Mouse (Mus musculus) intestine, postnatal 0 days (tissue): ENCODE measurements at regions not wholly inside any gene's neighbourhood (a gene's known extent, or its start where the extent isn't known, plus 50 kb on each side); places are given as distances from the start of the nearest gene placed in this dataset.

Source experiments
- ATAC-seq: fragments of 200-750 bp; cut with Nextera tagmentation; 2 replicates; pipeline ENCODE4 v1.8.0; 2017; ENCODE audit warnings: mild to moderate bottlenecking, moderate TSS enrichment, moderate library complexity
- H3K27ac ChIP-seq: fragments of 300-500 bp; sonication (generic); 2 replicates; pipeline ENCODE4 v1.5.1; 2014; ENCODE audit warnings: mild to moderate bottlenecking, low read depth, low read length, moderate library complexity
- H3K27me3 ChIP-seq: fragments of 300-500 bp; sonication (generic); replicated peaks from 2 replicates; pipeline ENCODE4 v1.6.1; 2014; ENCODE audit warnings: low read length, mixed read lengths; ENCODE audit not compliant: control insufficient read depth, insufficient read depth
- H3K36me3 ChIP-seq: fragments of 300-500 bp; sonication (generic); 2 replicates; pipeline ENCODE4 v1.6.1; 2014; ENCODE audit warnings: mild to moderate bottlenecking, moderate library complexity; ENCODE audit not compliant: control insufficient read depth, insufficient read depth
- H3K4me1 ChIP-seq: fragments of 300-500 bp; sonication (generic); replicated peaks from 2 replicates; pipeline ENCODE4 v1.6.1; 2014; ENCODE audit warnings: antibody characterized with exemption, low read length, mixed read lengths; ENCODE audit not compliant: control insufficient read depth, insufficient read depth
- H3K4me2 ChIP-seq: fragments of 300-500 bp; sonication (generic); replicated peaks from 2 replicates; pipeline ENCODE4 v1.6.1; 2014; ENCODE audit warnings: low read depth, mild to moderate bottlenecking, moderate library complexity
- H3K4me3 ChIP-seq: fragments of 300-500 bp; sonication (generic); 2 replicates; pipeline ENCODE4 v1.5.1; 2014; ENCODE audit warnings: low read depth, low read length
- H3K9ac ChIP-seq: fragments of 300-500 bp; sonication (generic); 2 replicates; pipeline ENCODE4 v1.6.1; 2014; ENCODE audit warnings: mild to moderate bottlenecking, low read depth, low read length
- H3K9me3 ChIP-seq: fragments of 300-500 bp; sonication (generic); 2 replicates; pipeline ENCODE4 v1.6.1; 2016; ENCODE audit warnings: mixed run types; ENCODE audit not compliant: control insufficient read depth
- CTCF ChIP-seq: sonication (generic); IDR thresholded peaks from 2 replicates; pipeline ENCODE4 v1.5.1; 2016; ENCODE audit warnings: low read depth, mild to moderate bottlenecking, control low read depth, antibody characterized with exemption, moderate library complexity
- WGBS: fragments of 180-500 bp; shearing (Covaris S2); extraction: QIAGEN DNeasy Blood & Tissue Kit; methylation state at CpG from one replicate; pipeline ENCODE4 v1.1.7; 2014; 5-methylcytosine and 5-hydroxymethylcytosine counted together

DNA sequence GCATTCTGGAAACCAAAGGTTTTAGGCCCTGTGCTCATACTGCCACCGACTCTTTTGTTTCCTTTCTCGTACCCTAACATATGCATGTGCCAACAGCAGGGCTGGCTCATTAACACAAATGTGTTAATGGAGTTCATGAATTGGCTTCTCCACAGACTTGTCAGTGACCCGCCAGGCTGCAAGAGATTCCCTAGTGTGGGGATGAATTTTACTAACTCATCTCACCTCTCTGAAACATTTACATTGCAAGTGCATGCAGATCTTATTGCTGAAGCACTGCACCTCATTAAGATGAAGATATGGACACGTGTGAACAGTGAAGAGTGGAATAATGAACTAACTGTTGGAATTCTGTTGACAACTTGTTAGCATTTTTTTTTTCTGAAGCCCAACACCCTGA lies 762.2 kb downstream of the Pla2g4a start:
- no peak overlapping the region for H3K4me3 ChIP-seq
- WGBS = 66% methylated on average over 4 of the region's 4 CpGs
- no peak for TF ChIP-seq CTCF
- H3K4me2 ChIP-seq = no peak overlapping the region
- H3K36me3 ChIP-seq = no peaks in the 10 kb centered on the region
- H3K27me3 ChIP-seq = no peaks in the 10 kb centered on the region
- no peaks in the 10 kb centered on the region for H3K4me1 ChIP-seq
- no peak overlapping the region for H3K27ac ChIP-seq
- ATAC-seq = no peak
- no peaks in the 10 kb centered on the region for H3K9me3 ChIP-seq
- no peak overlapping the region for H3K9ac ChIP-seq
